Mouse (Mus musculus): ENCODE results near the gene Mpz.

DNA sequence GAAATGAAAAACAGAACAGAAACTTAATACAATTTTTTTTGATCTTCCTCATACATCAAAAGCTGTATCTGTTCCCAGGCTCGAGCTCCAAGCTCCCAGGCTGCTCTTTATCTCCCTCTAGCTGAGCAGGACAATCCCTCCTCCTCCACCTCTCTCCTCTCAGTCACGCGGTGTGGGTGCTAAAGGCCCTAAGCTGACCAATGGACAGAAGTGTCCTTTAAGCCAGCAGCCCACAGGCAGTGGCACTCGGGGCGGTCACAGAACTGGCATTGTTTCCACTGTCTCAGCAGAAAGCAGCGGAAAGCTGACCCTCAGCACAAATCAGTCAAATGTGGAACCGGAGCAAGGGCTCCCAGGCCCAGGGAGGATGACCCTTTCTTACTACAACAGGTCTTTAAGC lies 21.3 kb upstream of the Mpz start:
- TF ChIP-seq CTCF (IDR thresholded peaks at IDR 0.05; ENCODE audit: borderline replicate concordance, insufficient read depth, low read depth, low read length) (no peak), POLR2A (IDR thresholded peaks at IDR 0.05; ENCODE audit: borderline replicate concordance, insufficient read depth, low read length) (no peak)

Measured in cerebellum, adult 2 months (tissue).